Mouse (Mus musculus) spleen, adult 18-20 months (tissue): Measurements from ENCODE around the gene Elovl6.

ENCODE experiments used
- DNase-seq, 2 experiments: peaks; one replicate each; pipeline ENCODE4 v3.0.0; 2022; ENCODE audit warnings: mixed read lengths in 2 of 2

The Elovl6 gene

GRCm38 (mm10) chr3:129612311-129613097, 80.3 kb downstream of the Elovl6 start:
- DNase-seq = no peak

DNA sequence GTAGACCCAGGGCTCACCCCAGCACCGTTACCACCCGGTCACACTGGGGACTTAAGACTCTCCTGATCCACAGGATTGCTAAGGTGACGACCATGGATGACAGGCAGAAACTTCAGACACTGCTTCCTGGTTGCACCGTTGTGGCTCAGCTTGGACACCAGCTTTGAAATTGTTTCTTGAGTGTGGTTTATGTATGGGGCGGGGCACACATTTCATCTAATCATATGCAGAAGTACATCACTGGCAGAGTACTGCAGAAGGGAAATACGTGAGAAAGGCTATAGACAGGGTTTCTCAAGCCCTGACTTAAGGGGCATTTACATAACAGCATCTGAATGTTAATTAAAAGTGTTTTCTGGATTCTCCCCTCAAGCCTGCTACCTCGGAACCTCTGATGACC, 81.6 kb downstream of the Elovl6 start:
- DNase-seq = no peak

DNA sequence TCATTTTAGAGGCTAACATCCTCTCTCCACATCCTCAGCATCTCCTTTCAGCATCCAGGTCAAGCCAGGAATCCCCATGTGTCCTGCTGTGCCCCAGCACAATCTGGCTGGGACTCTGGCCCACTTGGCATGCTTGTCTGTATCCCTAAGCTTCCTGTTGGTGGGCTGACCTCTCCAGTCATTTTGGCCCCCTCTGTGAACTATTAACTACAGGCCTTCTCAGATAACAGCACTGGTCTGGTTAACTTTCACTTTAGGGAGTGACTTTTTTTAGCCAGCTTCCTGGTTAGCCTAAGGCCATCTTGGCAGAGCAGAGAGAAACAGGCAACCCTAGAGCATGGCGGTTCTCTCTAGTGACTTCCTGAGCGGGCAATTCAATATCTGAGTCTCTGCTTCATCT, 82.1 kb downstream of the Elovl6 start:
- no peak for DNase-seq

DNA sequence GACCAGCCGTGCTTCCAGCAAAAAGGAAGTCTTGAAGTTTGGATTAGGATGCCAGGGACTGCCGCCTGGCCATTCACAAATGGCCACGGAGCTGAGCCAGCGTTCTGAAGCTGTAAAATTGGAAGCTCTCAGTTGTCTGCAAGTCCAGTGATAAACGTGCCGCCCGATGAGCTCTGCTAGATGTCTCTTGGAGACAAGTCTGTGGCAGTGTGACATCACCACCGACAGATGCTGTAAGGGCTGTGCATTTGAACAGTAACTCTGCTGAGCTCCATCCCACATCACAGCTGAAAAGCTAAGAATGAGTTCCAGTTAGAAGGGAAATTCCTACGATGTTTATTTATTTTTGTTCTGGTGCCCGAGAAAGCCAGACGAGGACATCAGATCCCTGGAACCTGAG, 85.3 kb downstream of the Elovl6 start:
- DNase-seq = no peak

GRCm38 (mm10) chr3:129619194-129619775, 87.1 kb downstream of the Elovl6 start:
- no peak for DNase-seq

DNA sequence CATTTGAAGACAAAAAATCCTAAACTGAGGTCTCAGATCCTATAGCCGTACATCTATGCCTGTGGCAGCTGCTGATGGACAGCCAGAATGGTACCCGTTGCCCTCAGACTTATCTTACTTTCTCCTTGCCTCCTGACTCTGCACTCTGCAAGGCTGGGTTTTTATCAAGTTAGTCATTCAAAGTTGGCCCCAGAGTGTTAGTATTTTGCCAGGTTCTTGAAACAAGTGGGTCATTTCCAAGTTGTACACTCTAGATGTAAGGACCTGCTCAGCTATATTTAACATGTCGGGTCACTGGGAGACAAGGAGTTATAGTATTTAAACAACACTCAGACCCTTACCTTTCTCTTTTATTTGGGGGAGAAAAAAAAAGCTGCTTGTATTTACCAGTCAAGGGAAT, 88.6 kb downstream of the Elovl6 start:
- no peak for DNase-seq

DNA sequence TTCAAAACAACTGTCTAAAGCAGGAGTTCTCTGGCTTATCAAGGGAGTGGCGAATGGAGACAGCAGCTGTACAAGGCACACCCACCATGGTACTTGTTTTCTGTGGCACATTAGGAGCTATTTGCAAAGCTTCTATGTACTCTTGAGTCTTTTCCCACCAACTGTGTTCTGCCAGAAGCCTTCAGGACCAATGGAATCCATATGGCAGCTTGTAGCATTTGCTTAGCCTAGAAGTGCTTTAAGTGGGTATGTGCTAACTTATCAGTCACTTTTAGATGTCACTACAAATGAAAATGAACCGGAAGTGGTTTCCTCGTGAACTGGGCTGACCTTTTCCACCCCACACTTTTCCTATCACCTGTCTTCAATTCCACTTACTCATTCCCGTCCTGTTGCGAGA, 89.1 kb downstream of the Elovl6 start:
- no peak for DNase-seq

DNA sequence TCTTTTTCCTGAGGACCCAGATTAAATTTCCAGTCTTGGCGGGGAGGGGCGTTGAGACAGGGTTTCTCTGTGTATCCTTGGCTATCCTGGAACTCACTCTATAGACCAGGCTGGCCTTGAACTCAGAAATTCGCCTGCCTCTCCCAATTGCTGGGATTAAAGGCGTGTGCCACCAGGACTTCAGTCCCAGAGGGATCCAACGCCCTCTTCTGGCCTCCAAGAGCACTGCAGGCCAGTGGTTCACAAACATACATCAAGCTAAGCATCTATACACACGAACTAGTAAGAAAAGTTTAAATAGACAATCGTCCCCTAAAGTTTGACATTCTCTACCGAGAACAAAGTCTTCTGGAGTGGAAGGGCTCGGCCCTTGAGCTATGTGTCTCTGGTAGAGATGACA, 90.0 kb downstream of the Elovl6 start:
- DNase-seq = no peak

GRCm38 (mm10) chr3:129622705-129623104, 90.5 kb downstream of the Elovl6 start:
- no peak for DNase-seq

DNA sequence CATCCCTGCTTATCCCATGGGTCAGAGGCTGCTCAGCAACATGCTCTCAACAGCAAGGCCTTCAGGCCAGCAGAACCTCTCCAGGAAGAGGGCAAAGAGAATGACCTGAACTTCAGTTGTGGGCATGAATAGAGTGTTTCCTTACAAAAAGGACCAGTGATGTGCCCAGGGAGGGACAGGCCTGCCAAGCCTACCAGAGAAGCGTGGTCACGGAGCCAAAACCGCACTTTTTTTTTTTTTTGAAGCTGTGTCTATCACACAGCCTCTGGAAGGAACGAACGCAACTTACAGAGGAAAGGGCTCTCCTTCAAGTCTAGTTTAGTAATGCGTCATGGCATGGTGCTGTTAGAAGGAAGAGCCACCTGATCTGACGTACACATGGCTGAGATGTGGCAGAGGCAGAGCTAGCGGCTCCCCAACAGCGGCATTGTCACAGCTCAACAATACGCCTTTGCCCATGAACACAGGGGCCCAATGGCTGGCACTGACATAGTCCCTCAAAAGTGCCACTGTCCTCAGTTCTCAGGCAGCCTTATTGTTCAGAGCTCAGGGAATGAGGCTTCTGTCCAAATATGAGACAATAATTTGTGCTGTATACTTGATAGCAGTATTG, 92.1 kb downstream of the Elovl6 start:
- no peak for DNase-seq

- DNase-seq = no peak
Observed at GRCm38 (mm10) chr3:129627281-129627680, 95.1 kb downstream of the Elovl6 start.

DNA sequence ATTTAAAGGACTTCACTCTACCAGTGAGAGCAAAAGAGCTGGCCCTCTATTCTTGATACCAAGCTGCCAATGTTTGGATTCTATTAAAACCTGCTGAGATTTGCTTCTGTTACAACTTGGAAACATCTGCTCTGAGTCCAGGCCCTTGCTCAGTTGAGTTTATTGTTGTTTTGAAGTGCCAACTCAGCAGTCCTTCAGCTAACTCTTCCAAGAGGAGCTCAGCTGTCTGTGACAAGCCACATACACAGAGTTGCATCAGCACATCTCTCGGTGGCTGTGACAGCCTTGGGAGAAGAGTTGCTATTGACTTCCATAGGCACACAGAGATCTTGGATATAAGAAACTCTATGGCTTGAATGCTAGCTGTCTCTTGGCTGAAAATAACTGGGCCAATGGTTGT, 98.9 kb downstream of the Elovl6 start:
- no peak for DNase-seq

GRCm38 (mm10) chr3:129631857-129632256, 99.7 kb downstream of the Elovl6 start:
- DNase-seq = no peak

- no peak for DNase-seq
Observed at GRCm38 (mm10) chr3:129633518-129633917, 101.4 kb downstream of the Elovl6 start.

DNA sequence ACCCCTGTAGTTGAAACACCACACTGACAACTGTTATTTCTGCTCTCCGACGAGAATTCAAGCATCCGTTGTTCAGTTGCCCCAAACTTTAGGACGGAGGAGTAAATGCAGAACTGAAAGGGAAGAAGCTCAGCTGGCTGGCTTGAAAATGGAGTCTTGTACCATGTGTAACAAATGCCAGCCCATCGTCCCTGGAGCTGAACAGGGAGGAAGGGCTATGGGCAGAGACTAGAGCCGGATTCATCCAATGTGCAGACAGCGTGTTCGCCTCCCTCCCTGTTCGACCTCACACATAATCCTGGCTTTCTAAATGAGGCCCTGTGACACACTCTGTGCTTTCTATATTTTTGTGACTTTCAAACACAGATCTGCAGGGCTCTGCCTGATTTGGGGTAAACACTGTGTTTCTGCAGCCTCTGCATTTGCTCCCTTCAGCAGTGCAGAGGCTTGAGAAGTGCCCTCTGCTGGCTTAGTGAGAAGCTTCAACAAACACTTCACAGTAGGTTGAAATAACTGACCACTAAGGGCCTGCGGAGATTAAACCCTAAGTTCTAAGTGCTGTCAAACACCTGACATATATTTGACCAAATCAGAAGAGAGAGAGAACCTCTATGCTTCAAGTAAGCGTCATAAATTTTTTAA, 102.2 kb downstream of the Elovl6 start:
- DNase-seq = peak in 1 of 2 experiments; percentile 10

- no peak for DNase-seq
Observed at GRCm38 (mm10) chr3:129637446-129637845, 105.3 kb downstream of the Elovl6 start.

DNA sequence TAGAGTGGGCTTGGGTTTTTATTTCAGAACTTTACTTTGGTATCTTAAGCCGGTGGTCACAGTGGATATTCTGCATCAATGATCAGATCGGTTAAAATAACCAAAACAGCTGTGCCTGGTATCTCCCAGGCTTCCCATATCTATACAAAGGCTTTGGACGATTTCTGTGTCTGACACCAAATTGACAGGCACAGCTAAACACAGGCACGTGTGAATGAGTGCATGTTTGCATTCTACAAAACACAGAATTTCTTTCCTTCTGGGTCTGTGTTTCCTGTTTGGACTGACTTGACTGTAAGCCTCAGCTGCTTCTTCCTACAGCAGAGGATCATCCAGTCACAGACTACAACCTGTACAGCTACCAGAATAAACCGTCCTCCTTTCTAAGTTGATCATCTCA, 107.5 kb downstream of the Elovl6 start:
- DNase-seq = no peak

DNA sequence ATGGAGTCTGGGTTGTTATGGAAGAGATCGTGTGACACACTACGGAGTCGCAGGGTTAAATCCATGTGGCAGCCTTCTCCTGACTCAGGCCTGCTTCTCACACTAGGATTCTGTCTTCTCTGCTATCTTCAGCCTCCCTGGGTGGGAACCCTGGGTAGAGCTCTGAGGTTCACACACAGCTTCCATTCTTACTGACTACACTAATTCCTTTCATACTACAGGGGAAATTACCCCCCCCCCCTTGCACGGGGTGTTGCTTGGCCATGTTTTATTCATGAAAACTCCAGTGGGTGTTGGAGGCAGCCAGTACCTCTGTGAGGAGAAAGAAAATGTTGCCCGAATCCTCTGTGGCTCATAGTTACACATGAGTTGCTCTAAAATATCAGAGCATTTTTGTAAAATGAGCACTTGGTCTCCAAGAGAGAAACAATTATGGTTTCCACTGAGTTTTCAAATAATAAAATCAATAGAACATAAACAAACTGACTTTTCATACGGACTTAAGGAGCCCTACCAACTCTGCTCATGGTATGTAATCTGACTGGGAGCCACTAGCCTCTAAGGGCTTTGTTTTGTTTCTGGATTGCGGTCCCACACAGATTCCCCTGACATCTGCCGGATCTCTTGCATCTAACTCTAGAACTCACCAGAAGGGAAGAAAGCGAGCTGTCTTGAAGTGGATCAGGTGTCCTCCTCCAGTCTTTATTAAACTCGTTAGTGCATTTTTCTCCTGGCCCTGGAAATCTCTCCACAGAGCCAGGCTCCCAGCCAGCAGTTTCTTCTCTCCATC, 108.3 kb downstream of the Elovl6 start:
- no peak for DNase-seq

DNA sequence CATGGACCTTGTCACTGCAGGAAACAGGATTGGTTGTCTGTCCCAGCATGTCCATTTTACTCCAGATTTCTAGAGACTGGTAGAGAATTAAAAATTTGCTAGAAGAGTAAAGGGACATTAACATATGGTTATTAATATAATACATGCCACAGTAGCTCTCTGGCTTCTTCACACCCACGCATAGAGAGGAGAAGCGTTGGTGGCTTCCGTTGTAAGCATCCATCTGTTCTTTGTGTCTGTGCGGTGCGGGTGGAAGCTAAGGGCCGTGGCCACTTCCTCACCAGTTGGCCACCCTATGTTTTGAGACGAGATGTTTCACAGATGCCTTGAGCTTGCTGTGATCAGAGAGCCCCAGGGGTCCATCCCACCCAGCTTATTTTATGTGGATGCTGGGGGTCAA, 109.5 kb downstream of the Elovl6 start:
- no peak for DNase-seq

- no peak for DNase-seq
Observed at GRCm38 (mm10) chr3:129645409-129645808, 113.3 kb downstream of the Elovl6 start.

DNA sequence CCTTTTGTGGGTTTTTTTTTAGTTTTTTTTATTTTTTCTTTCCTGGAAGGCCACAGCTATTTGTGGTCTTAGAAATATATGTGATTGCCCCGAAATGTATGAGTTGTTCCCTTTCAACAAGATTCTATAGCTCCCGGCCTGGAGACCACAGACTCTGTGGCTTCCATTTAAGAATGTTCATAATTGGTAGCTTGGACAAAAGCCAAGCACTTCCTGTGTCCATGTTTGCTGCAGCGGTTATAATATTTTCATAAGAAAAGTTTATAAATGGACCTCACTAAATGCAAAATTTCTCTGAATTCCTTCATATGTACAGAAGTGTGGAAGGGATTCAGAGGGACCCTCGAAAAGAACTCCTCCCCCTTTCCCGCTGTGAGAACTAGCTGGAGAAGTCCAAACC, 114.6 kb downstream of the Elovl6 start:
- no peak for DNase-seq

DNA sequence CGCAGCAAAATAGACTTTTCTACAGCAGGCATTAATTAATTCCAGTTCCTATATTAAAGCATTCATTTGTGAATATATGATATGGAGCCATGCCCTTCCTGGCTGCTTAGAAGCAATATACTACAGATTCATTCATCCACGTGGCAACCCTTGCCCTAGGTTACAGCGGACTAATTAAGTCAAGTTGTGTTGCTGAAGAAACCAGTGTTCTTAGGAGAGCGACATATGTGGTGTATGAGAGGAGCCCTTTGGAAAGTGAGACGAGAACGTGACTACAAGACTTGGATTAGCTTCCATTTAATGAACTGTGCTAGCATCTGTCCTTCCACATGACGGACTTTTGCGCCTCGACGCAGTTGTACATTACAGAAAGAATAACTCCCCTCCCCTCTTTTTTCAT, 115.2 kb downstream of the Elovl6 start:
- DNase-seq = no peak

DNA sequence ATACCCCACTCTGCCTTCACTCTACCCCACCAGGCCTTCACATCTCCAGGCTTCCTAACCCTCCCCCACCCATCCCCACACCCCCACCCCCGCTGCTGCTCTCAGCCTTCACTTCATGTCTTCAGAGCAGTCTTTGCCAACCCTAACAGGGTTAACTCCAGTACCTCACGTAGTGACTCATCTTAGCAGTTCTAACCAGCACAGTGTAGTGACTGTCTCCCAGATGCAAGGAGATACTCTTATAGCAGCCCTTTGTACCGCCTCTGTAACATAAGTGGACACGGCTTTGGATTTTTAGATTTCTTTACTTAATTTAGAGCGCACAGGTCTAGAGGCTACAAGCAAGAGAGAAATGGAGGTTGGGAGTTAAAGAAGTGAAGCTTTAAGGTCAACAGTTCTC, 116.4 kb downstream of the Elovl6 start:
- DNase-seq = no peak
